Mouse (Mus musculus) hindbrain, embryonic 14.5 days (tissue): ENCODE data around the gene Tspyl1. TPM values are rescaled to one million over a fixed set of nuclear protein-coding genes. Genes with fewer than 3 reads are reported as not detected.
"Not testable (repeated sequence)": the region's sequence is repeated elsewhere in the genome, so short reads cannot be mapped to it uniquely, and the experiment has no call there.

ENCODE experiments used
- ATAC-seq: fragments of 200-750 bp; cut with Nextera tagmentation; 2 replicates; pipeline ENCODE4 v1.8.0; 2017; ENCODE audit warnings: moderate number of reproducible peaks, mild to moderate bottlenecking, moderate TSS enrichment, moderate library complexity; ENCODE audit not compliant: low FRiP score
- DNase-seq: peaks from one replicate; pipeline ENCODE4 v3.0.0-alpha.2; 2015; ENCODE audit warnings: low spot score
- H3K27ac ChIP-seq: fragments of 300-500 bp; sonication (generic); 2 replicates; pipeline ENCODE4 v1.5.1; 2014; ENCODE audit warnings: mild to moderate bottlenecking, moderate library complexity
- H3K27me3 ChIP-seq: fragments of 300-500 bp; sonication (generic); 2 replicates; pipeline ENCODE4 v1.6.1; 2014; ENCODE audit warnings: mild to moderate bottlenecking, low read length, mixed read lengths; ENCODE audit not compliant: control insufficient read depth, insufficient read depth
- H3K36me3 ChIP-seq: fragments of 300-500 bp; sonication (generic); replicated peaks from 2 replicates; pipeline ENCODE4 v1.6.1; 2014; ENCODE audit not compliant: control insufficient read depth, insufficient read depth
- H3K4me1 ChIP-seq: fragments of 300-500 bp; sonication (generic); replicated peaks from 2 replicates; pipeline ENCODE4 v1.6.1; 2014; ENCODE audit warnings: antibody characterized with exemption, low read length, mixed read lengths; ENCODE audit not compliant: control insufficient read depth, insufficient read depth
- H3K4me2 ChIP-seq: fragments of 300-500 bp; sonication (generic); replicated peaks from 2 replicates; pipeline ENCODE4 v1.6.1; 2014; ENCODE audit warnings: mild to moderate bottlenecking, moderate library complexity
- H3K4me3 ChIP-seq: fragments of 300-500 bp; sonication (generic); replicated peaks from 2 replicates; pipeline ENCODE4 v1.5.1; 2014; ENCODE audit warnings: mild to moderate bottlenecking, low read length
- H3K9ac ChIP-seq: fragments of 300-500 bp; sonication (generic); 2 replicates; pipeline ENCODE4 v1.6.1; 2014
- H3K9me3 ChIP-seq: fragments of 300-500 bp; sonication (generic); 2 replicates; pipeline ENCODE4 v1.6.1; 2016; ENCODE audit warnings: low read length; ENCODE audit not compliant: control insufficient read depth
- WGBS: fragments of 180-500 bp; shearing (Covaris S2); extraction: QIAGEN DNeasy Blood & Tissue Kit; methylation state at CpG from one replicate; pipeline ENCODE4 v1.1.7; 2014; 5-methylcytosine and 5-hydroxymethylcytosine counted together
- polyA plus RNA-seq: library from polyadenylated mRNA; unstranded; fragments of >200 nt; fragmentation: Nextera tagmentation; extraction: Ambion mirVana; gene quantifications from 2 replicates; pipeline ENCODE4 v1.2.1, GENCODE M21; 2014

The Tspyl1 gene
- polyA plus RNA-seq, 1 experiment from 2014 or later, result 116 TPM

DNA sequence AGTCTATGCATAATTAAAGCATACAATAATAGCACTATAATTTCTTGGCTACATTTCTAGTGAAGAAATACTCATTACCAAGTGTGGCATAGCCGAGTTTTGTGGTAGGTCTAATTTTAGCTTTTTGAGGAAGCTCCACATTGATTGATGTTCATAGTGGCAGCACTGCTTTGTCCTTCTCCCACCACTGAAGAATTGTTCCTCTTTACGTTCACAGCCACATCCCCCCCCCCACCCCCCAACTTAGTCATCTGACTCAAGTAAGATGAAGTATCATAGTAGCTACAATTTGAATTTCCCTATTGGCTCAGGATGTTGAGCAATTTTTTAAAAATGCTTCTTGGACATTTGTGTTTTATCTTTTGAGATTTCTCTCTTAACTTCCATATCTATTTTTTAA, 32.4 kb upstream of the Tspyl1 start:
- Histone ChIP-seq H3K9ac (no peak overlapping the region), H3K4me1 (no peaks in the 10 kb centered on the region; the same call in 1 of the 2 replicates), H3K36me3 (no peaks in the 10 kb centered on the region), H3K4me2 (no peak overlapping the region), H3K27me3 (no peaks in the 10 kb centered on the region), H3K9me3 (no peaks in the 10 kb centered on the region), H3K27ac (no peak overlapping the region), H3K4me3 (no peak overlapping the region)
- WGBS, result 40% methylated on average over 2 of the region's 2 CpGs
- no peak for ATAC-seq
- no peak for DNase-seq

GRCm38 (mm10) chr10:34252833-34253232, 29.2 kb upstream of the Tspyl1 start:
- H3K9me3 ChIP-seq, H3K9ac ChIP-seq, H3K27ac ChIP-seq, DNase-seq, H3K36me3 ChIP-seq, H3K4me1 ChIP-seq, H3K4me3 ChIP-seq, ATAC-seq, H3K4me2 ChIP-seq, H3K27me3 ChIP-seq: not testable (repeated sequence)
- WGBS, result 87% methylated on average over 9 of the region's 9 CpGs

GRCm38 (mm10) chr10:34265106-34265505, 16.9 kb upstream of the Tspyl1 start:
- ATAC-seq, result no peak
- Histone ChIP-seq H3K27ac (no peak overlapping the region), H3K4me1 (no peaks in the 10 kb centered on the region), H3K4me3 (no peak overlapping the region), H3K36me3 (no peaks in the 10 kb centered on the region), H3K4me2 (no peak overlapping the region), H3K27me3 (no peaks in the 10 kb centered on the region), H3K9me3 (no peaks in the 10 kb centered on the region), H3K9ac (no peak overlapping the region)
- 89% methylated on average over 4 of the region's 4 CpGs for WGBS
- no peak for DNase-seq

DNA sequence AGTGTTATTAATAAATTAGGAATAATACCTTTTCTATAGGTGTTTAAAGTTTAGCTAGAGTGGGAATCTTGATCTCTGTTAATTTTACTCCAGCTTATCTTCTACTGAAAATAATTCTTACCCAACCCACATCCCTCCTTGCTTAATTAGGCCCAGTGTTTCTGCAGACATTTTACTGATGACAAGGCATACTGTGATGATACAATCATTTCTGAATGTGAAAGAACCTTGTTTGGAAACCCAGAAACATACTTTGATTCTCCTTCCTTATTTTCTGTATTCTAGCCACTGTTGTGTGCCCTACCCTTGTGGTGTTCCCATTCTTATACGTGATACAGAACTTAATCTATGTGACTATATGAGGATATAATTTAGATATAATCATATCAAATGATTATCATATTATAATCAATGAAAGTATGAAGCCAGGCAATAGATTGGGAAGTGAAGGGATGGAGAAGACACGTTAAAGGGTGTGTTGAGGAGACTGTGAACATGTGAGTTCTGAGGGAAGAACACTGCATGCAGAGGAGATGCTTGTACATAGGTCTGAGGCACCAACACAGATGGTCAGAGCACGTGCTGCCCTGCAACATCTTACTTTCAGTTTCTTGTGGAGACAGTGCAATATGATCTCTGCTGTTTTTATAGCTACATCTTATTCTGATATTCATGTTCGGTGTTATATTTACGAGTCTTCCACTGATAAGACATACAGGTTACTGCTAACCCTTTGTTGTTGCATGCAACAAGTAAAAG, 14.5 kb upstream of the Tspyl1 start:
- Histone ChIP-seq H3K27ac (no peak overlapping the region), H3K9me3 (no peaks in the 10 kb centered on the region), H3K4me1 (no peaks in the 10 kb centered on the region), H3K9ac (no peak overlapping the region), H3K36me3 (no peaks in the 10 kb centered on the region), H3K27me3 (no peaks in the 10 kb centered on the region), H3K4me2 (no peak overlapping the region), H3K4me3 (no peak overlapping the region)
- 77% methylated on average over 5 of the region's 5 CpGs for WGBS
- DNase-seq (no peak), ATAC-seq (no peak)

DNA sequence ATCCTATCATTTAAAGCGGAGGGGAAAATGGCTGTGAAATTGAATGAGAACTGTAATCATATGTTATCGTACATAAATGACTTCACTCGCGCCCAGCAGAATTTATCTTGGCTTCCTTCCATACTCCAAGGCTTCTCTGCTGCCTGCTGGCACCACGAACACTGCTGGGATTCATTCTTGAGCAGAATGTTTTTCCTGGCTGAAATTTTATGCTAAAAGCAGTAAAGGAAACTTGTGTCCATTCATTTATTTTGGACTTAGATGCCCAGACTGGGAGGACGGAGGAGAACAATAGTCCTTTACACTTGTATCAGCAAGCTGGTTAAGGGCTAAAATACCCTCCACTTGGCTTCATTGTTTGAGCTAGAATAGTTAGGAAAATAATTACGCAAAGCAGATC, 10.3 kb upstream of the Tspyl1 start:
- Histone ChIP-seq H3K4me1 (no peaks in the 10 kb centered on the region), H3K9me3 (no peaks in the 10 kb centered on the region), H3K27ac (no peak overlapping the region), H3K36me3 (no peaks in the 10 kb centered on the region), H3K9ac (no peak overlapping the region), H3K27me3 (no peaks in the 10 kb centered on the region), H3K4me3 (no peak overlapping the region), H3K4me2 (no peak overlapping the region)
- DNase-seq, result peak; percentile 46
- ATAC-seq, result no peak
- 55% methylated on average over 7 of the region's 7 CpGs for WGBS

DNA sequence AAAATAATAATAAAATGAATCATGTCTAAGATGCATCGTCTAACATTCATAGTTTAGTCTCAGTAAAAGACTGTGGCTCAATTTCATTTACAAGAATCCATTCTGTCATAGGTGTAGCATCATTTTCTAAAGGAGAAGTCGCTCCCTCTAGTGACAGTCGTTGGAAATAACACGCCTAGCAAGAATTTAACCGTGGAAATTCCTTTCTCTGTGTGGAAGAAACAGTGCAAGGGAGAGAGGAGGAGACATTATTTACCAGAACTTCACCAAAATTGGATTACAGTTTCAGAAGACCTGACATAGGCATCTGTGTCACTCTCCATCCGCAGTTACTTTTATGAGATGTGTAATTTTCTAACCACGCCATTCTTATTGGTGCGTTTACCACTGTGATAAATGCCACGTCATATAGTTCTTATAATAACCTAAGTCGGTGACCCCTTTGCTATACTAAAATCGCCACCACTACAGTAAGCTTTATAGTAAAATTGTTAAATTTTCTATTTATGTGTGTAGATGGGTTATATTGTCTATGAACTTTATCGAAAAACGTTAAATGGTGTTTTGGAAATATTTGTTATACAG, 1.3 kb upstream of the Tspyl1 start:
- 0 out of 2 replicates have a peak overlapping the region, but pooled peaks have one; percentile 6 for H3K27ac ChIP-seq
- H3K9ac ChIP-seq, result peak overlapping the region; percentile 24; the same call in 1 of the 2 replicates

DNA sequence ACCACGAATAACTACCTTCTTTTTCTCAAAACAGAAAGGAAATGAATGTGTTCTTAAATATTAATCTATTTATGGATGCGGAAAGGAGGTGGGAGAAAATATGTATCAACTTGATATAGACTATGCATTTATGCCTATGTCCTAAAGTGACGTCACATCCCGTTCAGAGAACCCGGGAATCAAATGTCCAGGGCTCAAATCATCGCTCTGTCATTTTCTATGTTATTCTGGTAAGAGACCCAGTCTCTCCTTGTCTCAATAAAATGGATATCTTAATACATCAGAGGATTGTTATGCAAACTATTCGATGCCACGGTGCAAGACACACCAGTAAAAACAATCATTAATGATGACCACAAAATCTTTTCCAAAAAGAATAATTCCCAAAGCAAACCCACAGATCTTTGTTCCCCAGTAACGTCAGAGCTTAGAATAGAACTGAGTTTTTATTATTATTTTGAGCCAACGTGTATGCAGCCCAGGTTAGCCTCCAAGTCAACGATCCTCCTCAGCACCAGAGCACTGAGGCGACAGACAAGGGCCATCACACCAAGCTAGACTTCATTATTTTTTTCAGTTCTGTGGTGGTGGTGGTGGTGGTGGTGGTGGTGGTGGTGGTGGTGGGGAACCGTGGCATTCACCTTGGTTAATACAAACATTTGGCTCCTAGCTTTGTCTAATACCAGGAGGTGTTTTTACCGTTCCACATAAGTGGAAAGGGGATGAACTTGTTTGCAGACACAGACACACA, 604 bp upstream of the Tspyl1 start:
- 0 out of 2 replicates have a peak, but pooled peaks cover 7% of the 10 kb centered on the region for H3K36me3 ChIP-seq
- ATAC-seq, result no peak; the same call in 1 of the 2 replicates
- H3K27me3 ChIP-seq, result no peaks in the 10 kb centered on the region
- no peaks in the 10 kb centered on the region for H3K9me3 ChIP-seq
- H3K9ac ChIP-seq, result peak overlapping the region; percentile 96
- H3K4me2 ChIP-seq, result peak overlapping the region; percentile 81
- H3K27ac ChIP-seq, result peak overlapping the region; percentile 86
- peaks cover 21% of the 10 kb centered on the region for H3K4me1 ChIP-seq
- DNase-seq, result peak; percentile 67
- H3K4me3 ChIP-seq, result peak overlapping the region; percentile 88
- 18% methylated on average over 14 of the region's 14 CpGs for WGBS

More for the DNA sequence above, 1.3 kb upstream of the Tspyl1 start:
- WGBS, result 27% methylated on average over 13 of the region's 13 CpGs
- no peaks in the 10 kb centered on the region for H3K27me3 ChIP-seq
- H3K36me3 ChIP-seq, result 0 out of 2 replicates have a peak, but pooled peaks cover 3% of the 10 kb centered on the region
- H3K4me1 ChIP-seq, result peaks cover 21% of the 10 kb centered on the region
- peak overlapping the region; percentile 88 for H3K4me3 ChIP-seq
- H3K9me3 ChIP-seq, result no peaks in the 10 kb centered on the region
- peak; percentile 7; the same call in 1 of the 2 replicates for ATAC-seq
- peak; percentile 91 for DNase-seq
- H3K4me2 ChIP-seq, result peak overlapping the region; percentile 81

GRCm38 (mm10) chr10:34282420-34283238, 639 bp downstream of the Tspyl1 start:
- DNase-seq (no peak), ATAC-seq (peak; percentile 0; the same call in 1 of the 2 replicates)
- H3K27me3 ChIP-seq, result no peaks in the 10 kb centered on the region
- 5% methylated on average over 47 of the region's 47 CpGs for WGBS
- H3K4me3 ChIP-seq, result peak overlapping the region; percentile 88
- H3K9me3 ChIP-seq, result no peaks in the 10 kb centered on the region
- H3K4me2 ChIP-seq, result peak overlapping the region; percentile 95
- peaks cover 15% of the 10 kb centered on the region for H3K36me3 ChIP-seq
- H3K27ac ChIP-seq, result peak overlapping the region; percentile 86
- peak overlapping the region; percentile 96 for H3K9ac ChIP-seq
- H3K4me1 ChIP-seq, result peaks cover 21% of the 10 kb centered on the region
